Mouse (Mus musculus) megakaryocyte, embryonic 14.5 days (primary cell): ENCODE measurements around the gene A830031A19Rik. TPM values are rescaled to one million over a fixed set of nuclear protein-coding genes. Genes with fewer than 3 reads are reported as not detected.

Experiments
- H3K27me3 ChIP-seq: replicated peaks from 2 replicates; pipeline ENCODE3; 2012; ENCODE audit warnings: inconsistent platforms
- H3K36me3 ChIP-seq: replicated peaks from 2 replicates; pipeline ENCODE3; 2012; ENCODE audit warnings: low read length, inconsistent platforms, mixed read lengths
- H3K4me1 ChIP-seq: 2 replicates; pipeline ENCODE4 v1.6.1; 2012; ENCODE audit warnings: inconsistent platforms
- H3K4me3 ChIP-seq: replicated peaks from 2 replicates; pipeline ENCODE3; 2012; ENCODE audit warnings: moderate library complexity, mild to moderate bottlenecking, inconsistent platforms
- H3K9me3 ChIP-seq: 2 replicates; pipeline ENCODE4 v1.6.1; 2012; ENCODE audit warnings: inconsistent platforms
- FLI1 ChIP-seq: IDR thresholded peaks from 2 replicates; pipeline ENCODE4 v1.6.1; 2012; ENCODE audit warnings: low read length, inconsistent platforms, mixed read lengths
- GATA1 ChIP-seq: IDR thresholded peaks from 3 replicates; pipeline ENCODE4 v1.6.1; 2012; ENCODE audit warnings: mixed read lengths, low read length, inconsistent platforms, borderline replicate concordance
- polyA plus RNA-seq: library from polyadenylated mRNA; stranded (reverse); fragments of >175 nt; gene quantifications from 2 replicates; pipeline ENCODE4 v1.2.3, GENCODE M21; 2012; ENCODE audit warnings: low replicate concordance; ENCODE audit not compliant: insufficient read depth

Gene A830031A19Rik
- not detected in 2 replicates for polyA plus RNA-seq

- H3K4me3 ChIP-seq = peak within 1 kb of the TSS; percentile 95
- peaks cover 48% of the 10 kb centered on the region for H3K4me1 ChIP-seq
- no peaks in the 10 kb centered on the region for H3K36me3 ChIP-seq
- H3K27me3 ChIP-seq = peaks cover 23% of the 10 kb centered on the region
- TF ChIP-seq GATA1 = no peak
- no peak for TF ChIP-seq FLI1
- no peaks in the 10 kb centered on the region for H3K9me3 ChIP-seq
Observed at GRCm38 (mm10) chr11:24074634-24075104, at the start of gene A830031A19Rik. Gene A830031A19Rik (minus strand): TSS chr11:24075054.

GRCm38 (mm10) chr11:24123991-24124390 lies 49.1 kb upstream of the A830031A19Rik start:
- Histone ChIP-seq H3K4me1 (peaks cover 72% of the 10 kb centered on the region), H3K36me3 (no peaks in the 10 kb centered on the region), H3K4me3 (no peak overlapping the region), H3K27me3 (no peaks in the 10 kb centered on the region), H3K9me3 (no peaks in the 10 kb centered on the region)
- TF ChIP-seq GATA1 (no peak), FLI1 (no peak)

DNA sequence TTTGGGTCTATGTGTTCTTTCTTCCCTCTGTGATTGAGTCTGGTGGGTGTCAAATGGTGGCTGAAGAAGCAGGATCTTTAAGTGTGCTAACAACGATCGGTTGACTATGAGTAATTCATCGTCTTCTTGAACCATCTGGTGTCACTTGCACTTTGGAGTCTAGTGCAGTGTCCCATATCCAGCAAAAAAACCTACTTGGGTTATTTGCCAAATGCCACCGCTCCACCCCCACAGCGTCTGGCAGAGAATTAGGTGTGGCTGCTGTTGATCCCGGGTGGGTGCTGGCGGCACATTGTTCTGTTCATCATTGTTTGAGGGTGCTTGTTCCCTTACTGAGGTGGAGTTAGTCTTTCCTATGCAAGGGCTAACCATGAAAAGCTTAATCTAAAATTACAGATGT lies 48.0 kb upstream of the A830031A19Rik start:
- Histone ChIP-seq H3K4me1 (peaks cover 63% of the 10 kb centered on the region), H3K27me3 (no peaks in the 10 kb centered on the region), H3K4me3 (no peak overlapping the region), H3K36me3 (peaks cover under 1% of the 10 kb centered on the region), H3K9me3 (no peaks in the 10 kb centered on the region)
- TF ChIP-seq FLI1 (no peak), GATA1 (no peak)

- no peaks in the 10 kb centered on the region for H3K9me3 ChIP-seq
- H3K36me3 ChIP-seq = peaks cover 9% of the 10 kb centered on the region
- TF ChIP-seq FLI1 = no peak
- no peak for TF ChIP-seq GATA1
- peaks cover 45% of the 10 kb centered on the region for H3K4me1 ChIP-seq
- no peak overlapping the region for H3K4me3 ChIP-seq
- no peaks in the 10 kb centered on the region for H3K27me3 ChIP-seq
Observed at GRCm38 (mm10) chr11:24121136-24121535, 46.3 kb upstream of the A830031A19Rik start.

- H3K4me3 ChIP-seq = no peak overlapping the region
- TF ChIP-seq GATA1 (no peak), FLI1 (no peak)
- no peaks in the 10 kb centered on the region for H3K9me3 ChIP-seq
- H3K27me3 ChIP-seq = no peaks in the 10 kb centered on the region
- H3K36me3 ChIP-seq = peaks cover 9% of the 10 kb centered on the region
- H3K4me1 ChIP-seq = peaks cover 37% of the 10 kb centered on the region
Observed at GRCm38 (mm10) chr11:24116582-24117318, 41.9 kb upstream of the A830031A19Rik start.

- no peaks in the 10 kb centered on the region for H3K27me3 ChIP-seq
- H3K36me3 ChIP-seq = peaks cover 9% of the 10 kb centered on the region
- H3K4me3 ChIP-seq = no peak overlapping the region
- H3K9me3 ChIP-seq = no peaks in the 10 kb centered on the region
- peaks cover 37% of the 10 kb centered on the region for H3K4me1 ChIP-seq
- TF ChIP-seq GATA1 (no peak), FLI1 (no peak)
Observed at GRCm38 (mm10) chr11:24116041-24116440, 41.2 kb upstream of the A830031A19Rik start.

DNA sequence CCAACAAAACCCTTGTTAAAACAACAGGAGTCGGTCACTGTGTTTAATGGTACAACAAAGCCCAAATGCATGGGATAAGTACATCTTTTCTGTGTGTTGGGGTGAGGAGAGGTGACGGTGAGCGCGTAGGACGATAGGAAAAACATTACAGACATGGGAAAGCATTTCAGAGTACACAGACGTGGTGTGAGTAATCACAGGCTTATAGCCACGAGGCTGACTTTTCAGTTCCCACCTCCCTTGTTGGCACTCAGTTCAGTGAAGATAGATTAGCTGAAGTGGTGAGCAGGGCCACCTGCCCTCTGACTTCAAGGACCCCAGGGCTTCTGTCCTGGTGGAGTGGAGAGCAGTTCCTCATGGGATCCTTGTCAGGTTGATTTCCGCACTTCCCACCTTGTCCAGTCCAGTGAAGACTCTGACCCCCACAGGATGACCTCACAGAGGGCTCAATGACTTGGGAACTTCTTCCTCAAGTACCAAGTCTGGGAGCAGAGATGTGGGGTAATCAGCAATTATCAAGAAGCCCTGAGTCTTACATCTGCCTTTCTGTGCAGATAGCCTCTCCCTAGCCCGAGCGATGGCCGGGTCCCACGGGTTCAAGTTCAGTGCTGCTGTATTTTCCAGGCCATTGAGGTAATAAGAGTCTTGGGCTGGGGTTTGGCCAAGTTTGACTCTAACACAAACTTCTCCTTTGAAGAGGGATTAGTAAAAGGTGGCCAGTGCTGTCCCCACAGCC lies 40.3 kb upstream of the A830031A19Rik start:
- Histone ChIP-seq H3K4me3 (no peak overlapping the region), H3K27me3 (no peaks in the 10 kb centered on the region), H3K9me3 (no peaks in the 10 kb centered on the region), H3K36me3 (peaks cover 9% of the 10 kb centered on the region), H3K4me1 (peaks cover 39% of the 10 kb centered on the region)
- TF ChIP-seq FLI1 (no peak), GATA1 (no peak)

DNA sequence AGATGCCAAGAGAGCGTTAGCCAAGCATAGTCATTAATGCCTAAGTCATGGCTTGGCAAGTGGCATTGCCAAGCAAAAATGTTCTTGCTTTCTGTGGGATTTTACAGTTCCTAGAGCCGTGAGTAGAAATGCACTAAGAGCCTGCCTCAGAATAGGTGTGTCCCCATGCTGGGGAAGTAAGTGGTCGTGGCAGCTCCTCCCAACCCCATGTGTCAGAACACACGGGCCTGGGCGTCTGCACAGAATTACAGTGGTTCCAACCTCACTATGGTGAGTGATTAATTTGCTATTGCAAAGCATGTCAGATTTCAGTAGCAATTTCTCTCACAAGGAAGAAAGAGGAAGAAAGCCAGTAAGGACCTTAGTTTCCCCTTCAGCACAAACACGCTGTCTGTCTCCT lies 36.9 kb upstream of the A830031A19Rik start:
- peaks cover 58% of the 10 kb centered on the region for H3K4me1 ChIP-seq
- no peak for TF ChIP-seq GATA1
- no peak for TF ChIP-seq FLI1

GRCm38 (mm10) chr11:24110113-24110512 lies 35.3 kb upstream of the A830031A19Rik start:
- Histone ChIP-seq H3K4me3 (no peak overlapping the region), H3K27me3 (no peaks in the 10 kb centered on the region), H3K9me3 (no peaks in the 10 kb centered on the region), H3K36me3 (peaks cover 2% of the 10 kb centered on the region), H3K4me1 (peaks cover 54% of the 10 kb centered on the region)
- TF ChIP-seq GATA1 = no peak
- TF ChIP-seq FLI1 = no peak

More for the DNA sequence above, 36.9 kb upstream of the A830031A19Rik start:
- H3K9me3 ChIP-seq = no peaks in the 10 kb centered on the region
- H3K4me3 ChIP-seq = no peak overlapping the region
- H3K27me3 ChIP-seq = no peaks in the 10 kb centered on the region
- H3K36me3 ChIP-seq = peaks cover 2% of the 10 kb centered on the region

DNA sequence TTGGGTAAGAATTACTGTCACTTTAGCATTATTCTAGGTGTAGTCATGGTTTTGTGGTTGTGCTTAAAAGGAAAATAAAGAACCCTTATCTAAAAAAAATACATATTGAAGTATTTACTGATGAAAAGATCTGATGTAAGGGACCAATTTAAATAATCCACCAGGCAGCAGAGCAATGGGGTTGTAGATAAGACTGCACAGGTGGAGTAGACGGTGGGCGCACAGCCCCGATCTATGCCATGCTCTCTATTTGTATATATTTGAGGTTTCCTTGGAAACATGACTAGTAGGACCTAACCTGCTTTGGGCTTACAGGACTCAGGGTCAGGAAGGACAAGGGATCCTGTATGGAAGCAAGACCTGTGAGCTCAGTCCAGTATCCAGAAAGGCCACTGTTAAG lies 34.5 kb upstream of the A830031A19Rik start:
- H3K27me3 ChIP-seq = no peaks in the 10 kb centered on the region
- peaks cover 47% of the 10 kb centered on the region for H3K4me1 ChIP-seq
- H3K9me3 ChIP-seq = no peaks in the 10 kb centered on the region
- H3K36me3 ChIP-seq = peaks cover 2% of the 10 kb centered on the region
- no peak overlapping the region for H3K4me3 ChIP-seq
- no peak for TF ChIP-seq FLI1
- TF ChIP-seq GATA1 = no peak
